Mouse (Mus musculus): ENCODE measurements around the gene Grpel1. TPM values are rescaled to one million over a fixed set of nuclear protein-coding genes. Genes with fewer than 3 reads are reported as not detected.

Grpel1 gene
- total and polyA plus RNA-seq, 2 experiments from 2014 or later = 13.9 to 41.9 TPM

DNA sequence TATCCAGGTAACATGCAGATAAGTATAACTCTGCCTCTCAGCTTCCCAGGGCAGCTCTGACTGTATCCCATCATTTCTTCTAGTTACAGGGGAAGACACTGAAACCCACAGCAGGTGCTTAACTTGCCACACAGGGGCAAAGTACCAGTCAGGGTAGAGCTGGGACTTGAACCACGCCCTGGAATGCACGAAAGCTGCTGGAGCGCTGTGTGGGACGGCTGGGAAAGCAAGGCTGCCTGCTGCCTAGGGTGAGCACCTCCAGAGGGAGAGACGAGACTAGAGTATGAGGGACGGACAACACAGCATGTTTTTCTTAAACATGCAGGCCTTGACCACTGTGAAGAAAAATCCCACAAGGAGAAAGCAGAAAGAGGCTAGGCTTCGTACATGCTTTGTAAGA lies 40.4 kb downstream of the Grpel1 start:
- DNase-seq (ENCODE audit: low spot score) (no peak), ATAC-seq (no peak)
- Histone ChIP-seq H3K27ac (no peak overlapping the region), H3K4me1 (ENCODE audit: insufficient read depth, low read length) (no peaks in the 10 kb centered on the region), H3K4me3 (ENCODE audit: low read length) (no peak overlapping the region), H3K9ac (replicated peaks; ENCODE audit: low read length) (no peak overlapping the region), H3K27me3 (ENCODE audit: insufficient read depth, low read length) (no peaks in the 10 kb centered on the region), H3K36me3 (ENCODE audit: insufficient read depth, low read length) (peaks cover 80% of the 10 kb centered on the region), H3K4me2 (ENCODE audit: low read depth, low read length) (no peak overlapping the region), H3K9me3 (ENCODE audit: low read length) (no peaks in the 10 kb centered on the region)
- WGBS = 84% methylated on average over 7 of the region's 7 CpGs
- no peak for TF ChIP-seq CTCF (IDR thresholded peaks at IDR 0.05; ENCODE audit: low read depth)

DNA sequence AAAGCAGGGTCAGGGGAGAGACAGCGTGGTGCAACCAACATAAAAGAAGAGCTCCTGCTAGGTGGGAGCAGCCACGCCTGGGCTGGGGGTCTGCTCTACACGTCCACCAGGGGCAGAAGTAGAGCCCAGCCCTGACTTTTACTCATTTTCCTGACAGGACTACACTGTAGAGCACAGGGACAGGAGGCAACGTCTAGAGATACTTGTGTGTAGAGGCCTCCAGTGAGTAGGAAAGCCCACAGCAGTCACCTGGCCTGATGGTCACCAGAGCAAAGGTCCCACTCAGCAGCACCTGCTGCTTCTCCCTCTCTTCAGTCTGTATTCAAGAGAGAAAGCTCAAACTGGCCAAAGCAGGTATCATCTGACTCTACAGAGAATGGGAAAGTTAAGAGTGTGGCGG lies 40.8 kb downstream of the Grpel1 start:
- H3K9ac ChIP-seq (replicated peaks; ENCODE audit: low read length) = no peak overlapping the region
- TF ChIP-seq CTCF (IDR thresholded peaks at IDR 0.05; ENCODE audit: low read depth) = 0 out of 2 replicates have a peak, but pooled peaks have one; percentile 9
- no peak overlapping the region for H3K27ac ChIP-seq
- no peaks in the 10 kb centered on the region for H3K9me3 ChIP-seq (ENCODE audit: low read length)
- no peaks in the 10 kb centered on the region for H3K27me3 ChIP-seq (ENCODE audit: insufficient read depth, low read length)
- WGBS = 75% methylated on average over 5 of the region's 5 CpGs
- no peak for ATAC-seq
- DNase-seq (ENCODE audit: low spot score) = no peak
- H3K4me3 ChIP-seq (ENCODE audit: low read length) = no peak overlapping the region
- H3K4me1 ChIP-seq (ENCODE audit: insufficient read depth, low read length) = no peaks in the 10 kb centered on the region
- no peak overlapping the region for H3K4me2 ChIP-seq (ENCODE audit: low read depth, low read length)
- H3K36me3 ChIP-seq (ENCODE audit: insufficient read depth, low read length) = peaks cover 79% of the 10 kb centered on the region

DNA sequence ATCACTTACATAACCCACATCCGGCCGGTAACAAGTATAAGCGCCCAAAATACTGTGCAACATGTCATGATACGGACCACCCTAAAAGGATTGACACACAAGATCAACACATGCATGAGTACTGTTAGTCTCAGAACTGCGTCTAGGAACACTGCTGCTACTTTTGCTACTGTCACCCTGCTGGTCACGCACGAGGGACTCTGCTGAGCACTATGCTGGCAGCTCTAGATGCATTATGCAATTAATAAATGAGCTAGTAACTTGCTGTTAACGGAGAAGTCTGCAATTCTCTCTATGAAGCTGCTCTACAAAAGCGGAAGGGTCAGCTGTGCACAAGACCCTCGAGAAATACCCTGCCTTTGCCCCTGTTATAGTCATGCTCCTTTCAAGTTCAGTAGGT lies 43.6 kb downstream of the Grpel1 start:
- Histone ChIP-seq H3K36me3 (ENCODE audit: insufficient read depth, low read length) (peaks cover 65% of the 10 kb centered on the region), H3K27me3 (ENCODE audit: insufficient read depth, low read length) (no peaks in the 10 kb centered on the region), H3K4me2 (ENCODE audit: low read depth, low read length) (no peak overlapping the region), H3K4me1 (ENCODE audit: insufficient read depth, low read length) (no peaks in the 10 kb centered on the region), H3K9ac (replicated peaks; ENCODE audit: low read length) (no peak overlapping the region), H3K27ac (no peak overlapping the region), H3K4me3 (ENCODE audit: low read length) (no peak overlapping the region), H3K9me3 (ENCODE audit: low read length) (no peaks in the 10 kb centered on the region)
- 91% methylated on average over 10 of the region's 10 CpGs for WGBS
- DNase-seq (ENCODE audit: low spot score) (no peak), ATAC-seq (no peak)
- no peak for TF ChIP-seq CTCF (IDR thresholded peaks at IDR 0.05; ENCODE audit: low read depth)

DNA sequence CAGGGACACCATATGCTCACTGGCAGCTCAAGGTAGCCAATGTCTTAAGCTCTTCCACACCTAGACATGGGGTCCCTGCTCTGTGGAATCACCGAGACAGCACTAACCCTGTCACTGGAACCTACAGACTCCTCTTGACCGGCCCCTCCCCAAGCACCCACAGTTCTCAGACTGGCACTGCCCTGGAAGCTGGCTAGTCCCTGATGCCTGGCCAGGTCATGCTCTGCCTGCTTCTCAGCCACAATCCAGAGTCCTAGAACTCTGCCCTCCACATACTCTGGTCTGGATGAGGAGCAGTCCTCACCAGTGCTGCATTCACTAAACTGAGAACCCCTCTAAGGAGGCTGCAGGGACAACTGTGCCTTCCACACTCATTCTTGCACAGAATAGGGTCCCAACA lies 46.2 kb downstream of the Grpel1 start:
- DNase-seq (ENCODE audit: low spot score) (no peak), ATAC-seq (no peak)
- H3K9me3 ChIP-seq (ENCODE audit: low read length) = no peaks in the 10 kb centered on the region
- TF ChIP-seq CTCF (IDR thresholded peaks at IDR 0.05; ENCODE audit: low read depth) = no peak
- H3K4me2 ChIP-seq (ENCODE audit: low read depth, low read length) = no peak overlapping the region
- H3K4me1 ChIP-seq (ENCODE audit: insufficient read depth, low read length) = no peaks in the 10 kb centered on the region
- no peak overlapping the region for H3K27ac ChIP-seq
- no peaks in the 10 kb centered on the region for H3K27me3 ChIP-seq (ENCODE audit: insufficient read depth, low read length)
- WGBS = 96% methylated on average over 2 of the region's 2 CpGs
- H3K9ac ChIP-seq (replicated peaks; ENCODE audit: low read length) = no peak overlapping the region
- H3K36me3 ChIP-seq (ENCODE audit: insufficient read depth, low read length) = peaks cover 59% of the 10 kb centered on the region
- H3K4me3 ChIP-seq (ENCODE audit: low read length) = no peak overlapping the region

DNA sequence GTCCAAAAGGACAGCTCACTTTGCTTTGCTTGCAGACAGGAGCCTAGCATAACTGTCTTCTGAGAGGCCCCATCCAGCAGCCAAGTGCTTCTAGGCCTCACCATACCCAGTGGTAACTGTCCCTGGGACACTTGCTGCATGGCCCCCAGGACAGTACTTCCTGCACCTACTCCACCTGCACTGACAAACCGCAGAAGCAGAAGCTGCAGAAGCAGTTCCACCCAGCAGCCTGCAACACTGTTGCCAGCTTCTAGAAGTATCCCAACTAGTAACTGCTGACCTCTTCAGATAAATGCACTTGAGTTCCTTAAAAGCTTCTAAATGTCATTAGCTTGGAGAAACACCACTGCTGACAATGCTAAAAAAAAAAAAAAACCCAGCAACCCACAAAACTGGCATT lies 50.3 kb downstream of the Grpel1 start:
- H3K27ac ChIP-seq = no peak overlapping the region
- DNase-seq (ENCODE audit: low spot score) = no peak
- 89% methylated on average over 1 of the region's 1 CpGs for WGBS
- H3K27me3 ChIP-seq (ENCODE audit: insufficient read depth, low read length) = no peaks in the 10 kb centered on the region
- no peak for ATAC-seq
- no peaks in the 10 kb centered on the region for H3K9me3 ChIP-seq (ENCODE audit: low read length)
- TF ChIP-seq CTCF (IDR thresholded peaks at IDR 0.05; ENCODE audit: low read depth) = no peak
- no peak overlapping the region for H3K4me2 ChIP-seq (ENCODE audit: low read depth, low read length)
- H3K9ac ChIP-seq (replicated peaks; ENCODE audit: low read length) = no peak overlapping the region
- H3K36me3 ChIP-seq (ENCODE audit: insufficient read depth, low read length) = peaks cover 50% of the 10 kb centered on the region
- H3K4me3 ChIP-seq (ENCODE audit: low read length) = no peak overlapping the region
- no peaks in the 10 kb centered on the region for H3K4me1 ChIP-seq (ENCODE audit: insufficient read depth, low read length)

DNA sequence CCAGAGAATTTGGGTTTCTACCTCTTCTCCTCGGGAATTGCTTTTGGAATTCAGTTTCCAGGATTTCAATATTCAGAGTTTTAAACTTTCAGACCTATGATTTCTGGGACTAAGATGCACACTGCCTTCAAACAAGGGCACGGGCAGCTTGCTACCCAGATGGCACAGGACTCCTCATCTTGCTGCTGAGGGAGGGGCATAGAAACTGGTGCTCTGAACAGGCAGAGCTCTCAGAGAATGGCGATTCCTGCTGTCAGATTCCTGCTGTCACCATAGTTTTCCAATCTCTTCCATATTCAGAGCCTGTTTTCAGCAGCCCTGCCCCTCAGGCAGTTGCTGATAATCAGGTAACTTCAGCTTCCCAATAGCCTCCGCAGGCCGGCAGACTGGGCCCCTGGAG lies 50.8 kb downstream of the Grpel1 start:
- no peak overlapping the region for H3K4me2 ChIP-seq (ENCODE audit: low read depth, low read length)
- peaks cover 52% of the 10 kb centered on the region for H3K36me3 ChIP-seq (ENCODE audit: insufficient read depth, low read length)
- ATAC-seq (no peak), DNase-seq (ENCODE audit: low spot score) (no peak)
- WGBS = 75% methylated on average over 5 of the region's 5 CpGs
- H3K9ac ChIP-seq (replicated peaks; ENCODE audit: low read length) = no peak overlapping the region
- TF ChIP-seq CTCF (IDR thresholded peaks at IDR 0.05; ENCODE audit: low read depth) = no peak
- H3K4me1 ChIP-seq (ENCODE audit: insufficient read depth, low read length) = no peaks in the 10 kb centered on the region
- H3K27me3 ChIP-seq (ENCODE audit: insufficient read depth, low read length) = no peaks in the 10 kb centered on the region
- H3K27ac ChIP-seq = no peak overlapping the region
- no peak overlapping the region for H3K4me3 ChIP-seq (ENCODE audit: low read length)
- no peaks in the 10 kb centered on the region for H3K9me3 ChIP-seq (ENCODE audit: low read length)

DNA sequence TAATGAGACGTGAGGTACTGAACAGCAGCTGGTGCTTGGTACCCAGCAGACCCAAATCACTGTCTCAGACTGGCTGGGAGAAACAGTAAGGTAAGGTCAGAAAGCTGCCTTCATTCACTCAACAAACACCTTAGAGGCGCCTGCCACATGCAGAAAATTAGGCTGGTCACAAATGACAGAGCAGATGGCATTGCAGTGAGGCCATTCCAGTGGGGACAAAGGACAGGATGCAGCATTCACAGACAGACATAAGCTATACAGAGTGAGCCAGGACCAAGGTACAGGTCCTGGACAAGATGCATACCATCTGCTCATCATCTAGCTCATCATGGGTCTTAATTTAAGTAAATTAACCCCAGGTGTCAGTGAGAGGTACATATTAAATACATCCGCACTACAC lies 52.8 kb downstream of the Grpel1 start:
- Histone ChIP-seq H3K4me1 (ENCODE audit: insufficient read depth, low read length) (no peaks in the 10 kb centered on the region), H3K4me2 (ENCODE audit: low read depth, low read length) (no peak overlapping the region), H3K4me3 (ENCODE audit: low read length) (no peak overlapping the region), H3K27me3 (ENCODE audit: insufficient read depth, low read length) (no peaks in the 10 kb centered on the region), H3K9me3 (ENCODE audit: low read length) (no peaks in the 10 kb centered on the region), H3K27ac (no peak overlapping the region; the same call in 1 of the 2 replicates), H3K36me3 (ENCODE audit: insufficient read depth, low read length) (peaks cover 58% of the 10 kb centered on the region), H3K9ac (replicated peaks; ENCODE audit: low read length) (no peak overlapping the region)
- no peak for TF ChIP-seq CTCF (IDR thresholded peaks at IDR 0.05; ENCODE audit: low read depth)
- no peak for ATAC-seq
- 73% methylated on average over 3 of the region's 3 CpGs for WGBS
- no peak for DNase-seq (ENCODE audit: low spot score)

Data from hindbrain, postnatal 0 days (tissue).